Mouse (Mus musculus): Measurements from ENCODE around the gene Sec63. TPM values are rescaled to one million over a fixed set of nuclear protein-coding genes. Genes with fewer than 3 reads are reported as not detected.

Gene Sec63
- polyA plus RNA-seq, 1 experiment from 2014 or later = 15.1 TPM

GRCm38 (mm10) chr10:42843416-42843815 lies 82.1 kb downstream of the Sec63 start:
- Histone ChIP-seq H3K4me1 (ENCODE audit: insufficient read depth, low read depth, low read length) (no peaks in the 10 kb centered on the region), H3K27me3 (replicated peaks; ENCODE audit: insufficient read depth, low read length) (no peaks in the 10 kb centered on the region), H3K27ac (ENCODE audit: low read length) (no peak overlapping the region), H3K9ac (replicated peaks; ENCODE audit: low read depth) (no peak overlapping the region), H3K4me3 (ENCODE audit: low read depth, low read length) (no peak overlapping the region), H3K36me3 (ENCODE audit: insufficient read depth, low read length) (no peaks in the 10 kb centered on the region), H3K4me2 (replicated peaks; ENCODE audit: low read depth, low read length) (no peak overlapping the region), H3K9me3 (ENCODE audit: low read length) (no peaks in the 10 kb centered on the region)
- no peak for ATAC-seq
- no peak for DNase-seq (ENCODE audit: low spot score)
- WGBS = 68% methylated on average over 1 of the region's 1 CpGs
- TF ChIP-seq CTCF (IDR thresholded peaks at IDR 0.05) = no peak
- TF ChIP-seq EP300 (IDR thresholded peaks at IDR 0.05) = no peak

- H3K9me3 ChIP-seq (ENCODE audit: low read length) = no peaks in the 10 kb centered on the region
- DNase-seq (ENCODE audit: low spot score) = no peak
- no peak overlapping the region for H3K4me3 ChIP-seq (ENCODE audit: low read depth, low read length)
- WGBS = 16% methylated on average over 1 of the region's 1 CpGs
- H3K27me3 ChIP-seq (replicated peaks; ENCODE audit: insufficient read depth, low read length) = no peaks in the 10 kb centered on the region
- ATAC-seq = no peak
- no peak overlapping the region for H3K4me2 ChIP-seq (replicated peaks; ENCODE audit: low read depth, low read length)
- H3K27ac ChIP-seq (ENCODE audit: low read length) = no peak overlapping the region
- TF ChIP-seq CTCF (IDR thresholded peaks at IDR 0.05) = no peak
- TF ChIP-seq EP300 (IDR thresholded peaks at IDR 0.05) = no peak
- no peaks in the 10 kb centered on the region for H3K4me1 ChIP-seq (ENCODE audit: insufficient read depth, low read depth, low read length)
- no peaks in the 10 kb centered on the region for H3K36me3 ChIP-seq (ENCODE audit: insufficient read depth, low read length)
- no peak overlapping the region for H3K9ac ChIP-seq (replicated peaks; ENCODE audit: low read depth)
Observed at GRCm38 (mm10) chr10:42845480-42845879, 84.2 kb downstream of the Sec63 start.

- Histone ChIP-seq H3K4me1 (ENCODE audit: insufficient read depth, low read depth, low read length) (no peaks in the 10 kb centered on the region), H3K27ac (ENCODE audit: low read length) (no peak overlapping the region), H3K9ac (replicated peaks; ENCODE audit: low read depth) (no peak overlapping the region), H3K27me3 (replicated peaks; ENCODE audit: insufficient read depth, low read length) (no peaks in the 10 kb centered on the region), H3K9me3 (ENCODE audit: low read length) (peaks cover 1% of the 10 kb centered on the region; the same call in 1 of the 2 replicates), H3K4me3 (ENCODE audit: low read depth, low read length) (no peak overlapping the region), H3K4me2 (replicated peaks; ENCODE audit: low read depth, low read length) (no peak overlapping the region), H3K36me3 (ENCODE audit: insufficient read depth, low read length) (no peaks in the 10 kb centered on the region)
- DNase-seq (ENCODE audit: low spot score) (no peak), ATAC-seq (no peak)
- WGBS = 84% methylated on average over 13 of the region's 13 CpGs
- TF ChIP-seq EP300 (IDR thresholded peaks at IDR 0.05) = no peak
- TF ChIP-seq CTCF (IDR thresholded peaks at IDR 0.05) = no peak
Observed at GRCm38 (mm10) chr10:42848179-42849080, 87.1 kb downstream of the Sec63 start.

GRCm38 (mm10) chr10:42849081-42849400 lies 87.7 kb downstream of the Sec63 start:
- Histone ChIP-seq H3K27me3 (replicated peaks; ENCODE audit: insufficient read depth, low read length) (no peaks in the 10 kb centered on the region), H3K27ac (ENCODE audit: low read length) (no peak overlapping the region), H3K4me2 (replicated peaks; ENCODE audit: low read depth, low read length) (no peak overlapping the region), H3K4me1 (ENCODE audit: insufficient read depth, low read depth, low read length) (no peaks in the 10 kb centered on the region), H3K9me3 (ENCODE audit: low read length) (peaks cover 3% of the 10 kb centered on the region; the same call in 1 of the 2 replicates), H3K4me3 (ENCODE audit: low read depth, low read length) (no peak overlapping the region), H3K9ac (replicated peaks; ENCODE audit: low read depth) (no peak overlapping the region), H3K36me3 (ENCODE audit: insufficient read depth, low read length) (no peaks in the 10 kb centered on the region)
- TF ChIP-seq CTCF (IDR thresholded peaks at IDR 0.05) (no peak), EP300 (IDR thresholded peaks at IDR 0.05) (no peak)
- 77% methylated on average over 7 of the region's 7 CpGs for WGBS
- ATAC-seq (no peak), DNase-seq (ENCODE audit: low spot score) (no peak)

GRCm38 (mm10) chr10:42854838-42855237 lies 93.5 kb downstream of the Sec63 start:
- TF ChIP-seq CTCF (IDR thresholded peaks at IDR 0.05) (no peak), EP300 (IDR thresholded peaks at IDR 0.05) (no peak)
- no peak overlapping the region for H3K27ac ChIP-seq (ENCODE audit: low read length)
- no peak overlapping the region for H3K4me2 ChIP-seq (replicated peaks; ENCODE audit: low read depth, low read length)

GRCm38 (mm10) chr10:42855250-42855649 lies 94.0 kb downstream of the Sec63 start:
- ATAC-seq = peak; percentile 74
- 9% methylated on average over 5 of the region's 5 CpGs for WGBS
- peak; percentile 65 for DNase-seq (ENCODE audit: low spot score)
- Histone ChIP-seq H3K4me1 (ENCODE audit: insufficient read depth, low read depth, low read length) (no peaks in the 10 kb centered on the region), H3K4me2 (replicated peaks; ENCODE audit: low read depth, low read length) (no peak overlapping the region), H3K36me3 (ENCODE audit: insufficient read depth, low read length) (no peaks in the 10 kb centered on the region), H3K27ac (ENCODE audit: low read length) (no peak overlapping the region), H3K27me3 (replicated peaks; ENCODE audit: insufficient read depth, low read length) (no peaks in the 10 kb centered on the region), H3K9ac (replicated peaks; ENCODE audit: low read depth) (no peak overlapping the region), H3K9me3 (ENCODE audit: low read length) (peaks cover 3% of the 10 kb centered on the region; the same call in 1 of the 2 replicates), H3K4me3 (ENCODE audit: low read depth, low read length) (no peak overlapping the region)
- TF ChIP-seq CTCF (IDR thresholded peaks at IDR 0.05) = no peak
- TF ChIP-seq EP300 (IDR thresholded peaks at IDR 0.05) = peak; percentile 72

More at GRCm38 (mm10) chr10:42854838-42855237, 93.5 kb downstream of the Sec63 start:
- no peak overlapping the region for H3K9ac ChIP-seq (replicated peaks; ENCODE audit: low read depth)
- H3K9me3 ChIP-seq (ENCODE audit: low read length) = peaks cover 3% of the 10 kb centered on the region; the same call in 1 of the 2 replicates
- DNase-seq (ENCODE audit: low spot score) = no peak
- ATAC-seq = no peak
- no peaks in the 10 kb centered on the region for H3K36me3 ChIP-seq (ENCODE audit: insufficient read depth, low read length)
- H3K4me1 ChIP-seq (ENCODE audit: insufficient read depth, low read depth, low read length) = no peaks in the 10 kb centered on the region
- WGBS = 57% methylated on average over 4 of the region's 4 CpGs
- no peaks in the 10 kb centered on the region for H3K27me3 ChIP-seq (replicated peaks; ENCODE audit: insufficient read depth, low read length)
- no peak overlapping the region for H3K4me3 ChIP-seq (ENCODE audit: low read depth, low read length)
